Mouse (Mus musculus) midbrain, embryonic 16.5 days (tissue): Measurements from ENCODE around the gene Tpp1. TPM values are rescaled to one million over a fixed set of nuclear protein-coding genes. Genes with fewer than 3 reads are reported as not detected.
"Not testable (repeated sequence)": the region's sequence is repeated elsewhere in the genome, so short reads cannot be mapped to it uniquely, and the experiment has no call there.

Experiments
- ATAC-seq: fragments of 200-750 bp; cut with Nextera tagmentation; 2 replicates; pipeline ENCODE4 v1.8.0; 2017; ENCODE audit warnings: moderate TSS enrichment
- H3K27ac ChIP-seq: fragments of 300-500 bp; sonication (generic); 2 replicates; pipeline ENCODE4 v1.5.1; 2014; ENCODE audit warnings: mild to moderate bottlenecking, low read length, mixed read lengths
- H3K27me3 ChIP-seq: fragments of 300-500 bp; sonication (generic); 2 replicates; pipeline ENCODE4 v1.6.1; 2014; ENCODE audit warnings: low read depth, low read length, mixed read lengths; ENCODE audit not compliant: control insufficient read depth, insufficient read depth
- H3K36me3 ChIP-seq: fragments of 300-500 bp; sonication (generic); 2 replicates; pipeline ENCODE4 v1.6.1; 2014; ENCODE audit warnings: mild to moderate bottlenecking, low read length, moderate library complexity, mixed read lengths; ENCODE audit not compliant: control insufficient read depth, insufficient read depth
- H3K4me1 ChIP-seq: fragments of 300-500 bp; sonication (generic); 2 replicates; pipeline ENCODE4 v1.6.1; 2014; ENCODE audit warnings: mild to moderate bottlenecking, low read length, mixed read lengths; ENCODE audit not compliant: control insufficient read depth, insufficient read depth
- H3K4me2 ChIP-seq: fragments of 300-500 bp; sonication (generic); 2 replicates; pipeline ENCODE4 v1.6.1; 2014; ENCODE audit warnings: mild to moderate bottlenecking, low read length, mixed read lengths
- H3K4me3 ChIP-seq: fragments of 300-500 bp; sonication (generic); 2 replicates; pipeline ENCODE4 v1.5.1; 2014; ENCODE audit warnings: low read depth, mild to moderate bottlenecking, low read length, moderate library complexity, mixed read lengths
- H3K9ac ChIP-seq: fragments of 300-500 bp; sonication (generic); 2 replicates; pipeline ENCODE4 v1.6.1; 2014; ENCODE audit warnings: low read depth, low read length, mixed read lengths
- H3K9me3 ChIP-seq: fragments of 300-500 bp; sonication (generic); replicated peaks from 2 replicates; pipeline ENCODE4 v1.6.1; 2014; ENCODE audit warnings: mild to moderate bottlenecking, low read length, mixed read lengths; ENCODE audit not compliant: control insufficient read depth, poor library complexity, severe bottlenecking
- WGBS: fragments of 180-500 bp; shearing (Covaris S2); extraction: QIAGEN DNeasy Blood & Tissue Kit; methylation state at CpG from one replicate; pipeline ENCODE4 v1.1.7; 2014; 5-methylcytosine and 5-hydroxymethylcytosine counted together
- polyA plus RNA-seq: library from polyadenylated mRNA; unstranded; fragments of >200 nt; fragmentation: Nextera tagmentation; extraction: Ambion mirVana; gene quantifications from 2 replicates; pipeline ENCODE4 v1.2.1, GENCODE M21; 2015

The Tpp1 gene
- polyA plus RNA-seq, 1 experiment from 2014 or later: 38.6 TPM

GRCm38 (mm10) chr7:105743246-105743925 is 8.6 kb downstream of the Tpp1 start:
- not testable (repeated sequence) for H3K27me3 ChIP-seq, H3K36me3 ChIP-seq, H3K27ac ChIP-seq, H3K9me3 ChIP-seq
- peak overlapping the region; percentile 93 for H3K4me3 ChIP-seq
- peak overlapping the region; percentile 88 for H3K4me2 ChIP-seq
- ATAC-seq: 0 out of 2 replicates have a peak, but pooled peaks have one; percentile 1
- H3K9ac ChIP-seq: peak overlapping the region; percentile 95
- H3K4me1 ChIP-seq: peaks cover 24% of the 10 kb centered on the region
- WGBS: 38% methylated on average over 20 of the region's 20 CpGs

GRCm38 (mm10) chr7:105742539-105743215 is 9.4 kb downstream of the Tpp1 start:
- not testable (repeated sequence) for H3K27me3 ChIP-seq, H3K9me3 ChIP-seq, H3K9ac ChIP-seq, H3K36me3 ChIP-seq, ATAC-seq, H3K27ac ChIP-seq, H3K4me3 ChIP-seq, H3K4me2 ChIP-seq
- peaks cover 30% of the 10 kb centered on the region for H3K4me1 ChIP-seq
- 85% methylated on average over 7 of the region's 7 CpGs for WGBS

- H3K4me1 ChIP-seq: peaks cover 36% of the 10 kb centered on the region
- ATAC-seq: no peak
- H3K9me3 ChIP-seq: no peaks in the 10 kb centered on the region
- H3K4me2 ChIP-seq: no peak overlapping the region
- no peak overlapping the region for H3K27ac ChIP-seq
- H3K4me3 ChIP-seq: no peak overlapping the region
- H3K36me3 ChIP-seq: peaks cover 8% of the 10 kb centered on the region
- WGBS: 94% methylated on average over 9 of the region's 9 CpGs
- H3K27me3 ChIP-seq: no peaks in the 10 kb centered on the region
- H3K9ac ChIP-seq: no peak overlapping the region
Observed at GRCm38 (mm10) chr7:105741978-105742377, 10.1 kb downstream of the Tpp1 start.

DNA sequence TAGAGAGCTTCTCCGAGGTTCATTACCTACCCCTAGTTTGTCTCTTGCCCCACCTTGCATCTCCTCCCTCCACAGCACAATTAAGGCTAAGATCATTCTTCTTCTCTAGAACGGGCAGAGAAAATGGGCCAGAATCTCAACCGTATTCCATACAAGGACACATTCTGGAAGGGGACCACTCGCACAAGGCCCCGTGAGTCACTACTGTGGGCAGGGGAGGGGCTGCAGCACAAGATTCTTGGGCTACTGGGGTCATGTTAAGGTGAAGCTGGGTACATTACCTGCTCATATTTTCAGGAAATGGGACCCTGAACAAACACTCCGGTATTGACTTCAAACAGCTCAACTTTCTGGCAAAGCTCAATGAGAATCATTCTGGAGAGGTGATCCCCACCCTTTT is 11.2 kb downstream of the Tpp1 start:
- Histone ChIP-seq H3K4me3 (no peak overlapping the region), H3K4me1 (peaks cover 36% of the 10 kb centered on the region), H3K4me2 (no peak overlapping the region), H3K27ac (no peak overlapping the region), H3K9ac (no peak overlapping the region), H3K9me3 (no peaks in the 10 kb centered on the region), H3K36me3 (peaks cover 8% of the 10 kb centered on the region), H3K27me3 (no peaks in the 10 kb centered on the region)
- ATAC-seq: no peak
- 88% methylated on average over 6 of the region's 6 CpGs for WGBS

- H3K36me3 ChIP-seq: peaks cover 8% of the 10 kb centered on the region
- H3K4me2 ChIP-seq: no peak overlapping the region
- H3K9me3 ChIP-seq: no peaks in the 10 kb centered on the region
- no peak overlapping the region for H3K4me3 ChIP-seq
- H3K4me1 ChIP-seq: peaks cover 41% of the 10 kb centered on the region
- ATAC-seq: no peak
- no peak overlapping the region for H3K27ac ChIP-seq
- no peaks in the 10 kb centered on the region for H3K27me3 ChIP-seq
- no peak overlapping the region for H3K9ac ChIP-seq
- WGBS: 80% methylated on average over 13 of the region's 13 CpGs
Observed at GRCm38 (mm10) chr7:105740089-105740795, 11.8 kb downstream of the Tpp1 start.

DNA sequence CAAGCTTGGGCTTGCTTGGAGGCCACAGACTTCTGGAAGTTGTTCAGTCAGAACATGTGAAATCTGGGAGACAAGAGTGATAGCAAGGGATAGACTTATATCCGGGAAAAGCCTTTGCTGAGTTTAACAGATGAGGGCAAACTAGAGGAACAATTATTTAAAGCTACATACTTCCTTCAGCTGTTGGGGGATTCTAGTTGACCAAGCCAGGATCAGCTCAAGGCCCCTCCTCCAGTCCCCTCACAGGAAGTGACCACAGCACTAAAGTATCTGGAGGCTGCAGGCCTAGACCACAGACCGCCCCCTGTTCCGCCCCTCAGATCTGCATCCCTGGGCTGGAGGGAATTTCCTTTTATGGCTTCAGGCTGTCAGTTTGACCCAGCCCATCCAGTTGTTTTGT is 13.1 kb downstream of the Tpp1 start:
- Histone ChIP-seq H3K27me3 (no peaks in the 10 kb centered on the region), H3K4me2 (peak overlapping the region; percentile 22; the same call in 1 of the 2 replicates), H3K36me3 (peaks cover 8% of the 10 kb centered on the region), H3K9ac (no peak overlapping the region), H3K27ac (peak overlapping the region; percentile 32; the same call in 1 of the 2 replicates), H3K4me3 (no peak overlapping the region), H3K4me1 (peaks cover 35% of the 10 kb centered on the region), H3K9me3 (no peaks in the 10 kb centered on the region)
- 35% methylated on average over 3 of the region's 3 CpGs for WGBS
- ATAC-seq: no peak

DNA sequence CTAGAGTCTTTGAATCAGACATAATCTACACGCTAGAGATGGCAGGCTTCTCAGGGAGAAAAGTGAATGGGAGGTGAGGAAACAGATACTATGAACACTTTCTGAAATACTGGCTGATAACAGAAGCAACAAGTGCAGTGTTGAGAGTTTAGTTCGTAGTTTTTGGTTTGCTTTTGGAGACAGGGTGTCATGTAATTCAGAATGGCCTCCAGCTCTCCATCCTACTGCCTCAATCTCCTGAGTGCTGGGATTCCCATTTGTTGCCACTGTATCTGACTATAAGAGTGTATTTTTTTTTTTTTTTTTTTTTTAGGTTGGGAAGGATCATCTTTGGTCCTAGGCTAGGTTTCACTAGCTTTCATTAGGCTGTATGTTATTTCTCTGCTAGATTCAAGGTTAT is 13.7 kb downstream of the Tpp1 start:
- peaks cover 31% of the 10 kb centered on the region for H3K4me1 ChIP-seq
- H3K9ac ChIP-seq: no peak overlapping the region
- H3K27me3 ChIP-seq: no peaks in the 10 kb centered on the region
- no peak overlapping the region for H3K4me3 ChIP-seq
- ATAC-seq: no peak
- H3K27ac ChIP-seq: no peak overlapping the region
- H3K4me2 ChIP-seq: no peak overlapping the region; the same call in 1 of the 2 replicates
- H3K36me3 ChIP-seq: peaks cover 13% of the 10 kb centered on the region
- 82% methylated on average over 2 of the region's 2 CpGs for WGBS
- H3K9me3 ChIP-seq: no peaks in the 10 kb centered on the region

GRCm38 (mm10) chr7:105737648-105738047 is 14.4 kb downstream of the Tpp1 start:
- Histone ChIP-seq H3K36me3 (peaks cover 18% of the 10 kb centered on the region), H3K27ac (no peak overlapping the region), H3K27me3 (no peaks in the 10 kb centered on the region), H3K4me3 (peak overlapping the region; percentile 85), H3K9me3 (no peaks in the 10 kb centered on the region), H3K4me1 (peaks cover 27% of the 10 kb centered on the region), H3K9ac (no peak overlapping the region), H3K4me2 (peak overlapping the region; percentile 97)
- 27% methylated on average over 3 of the region's 3 CpGs for WGBS
- no peak for ATAC-seq
